Comparison of ENCODE assay signal across 23 mouse cellular contexts in the genomic region with DNA sequence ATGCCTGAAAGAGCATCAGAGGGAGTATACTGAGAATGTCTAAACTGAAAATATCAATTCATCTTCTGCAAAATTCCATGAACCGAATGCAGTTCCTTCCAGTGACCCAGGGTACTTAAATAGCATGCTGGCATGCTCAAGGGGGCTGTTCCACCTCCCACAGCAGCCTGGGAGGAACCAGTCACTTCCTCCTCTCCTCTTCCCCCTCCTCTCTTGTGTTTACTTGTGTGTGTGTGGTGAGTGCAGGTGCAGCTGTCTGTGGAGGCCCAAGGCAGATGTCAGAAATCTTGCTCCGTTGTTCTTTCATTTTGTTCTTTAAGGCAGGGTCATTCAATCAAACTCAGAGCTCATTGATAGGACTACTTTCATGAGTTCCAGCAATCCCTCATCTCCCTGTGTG. TPM values are rescaled to one million over a fixed set of nuclear protein-coding genes. Genes with fewer than 3 reads are reported as not detected.
A peak's percentile ranks its signal among the peaks of the same experiment; 100 is the strongest.
DNase-seq lines count a peak whose midpoint lies in the region; ATAC-seq lines count a peak whose summit lies in the region.
"Had no signal": no experiment of that assay in that cellular context is flagged by ENCODE, and none has a peak within 500 bp of the region (broad histone marks: within the 10 kb centered on the region; RNA-seq: fewer than 3 reads in every experiment).

No protein-coding gene starts in this region.

- DNase-seq in A20 (ENCODE audit: low read depth, low spot score) = peak; percentile 52
- DNase-seq in thymus, adult 18-20 months = peak; percentile 26 to 47
- DNase-seq in thymus, postnatal 10 days (ENCODE audit: low spot score in 2 of 2) = peak; percentile 45 to 57
- peak; percentile 22 to 61 for DNase-seq in thymus, postnatal 36 days
- no peak for DNase-seq in right cerebral cortex, postnatal 4 days
- no peak for DNase-seq in layer of hippocampus, postnatal 36 days
- DNase-seq: adrenal gland, adult 8-10 months; adrenal gland, postnatal 25 days; cerebellum, adult 11-12 months; cerebellum, adult 8-10 months; cerebellum, postnatal 10 days; cerebellum, postnatal 36 days; forebrain, postnatal 0 days; gastrocnemius, adult 2 months; gastrocnemius, postnatal 14 days; heart, adult 18-20 months; heart, postnatal 36 days had no signal

- no peak for ATAC-seq in granulocyte monocyte progenitor cell, adult 5-6 weeks (replicated peaks; ENCODE audit: poor library complexity, severe bottlenecking)
- ATAC-seq: activated CD4-positive, CD25-positive, alpha-beta regulatory T cell, adult 4 months; forebrain, embryonic 14.5 days; forebrain, postnatal 0 days; hindbrain, embryonic 16.5 days had no signal

RNA-seq across cellular contexts. Expression of gene 5430419D17Rik, which starts 5.1 kb away (rescaled TPM):
- total RNA-seq in granulocyte monocyte progenitor cell, adult 5-6 weeks (2014; fragmentation: Nextera tagmentation) = not detected in 2 replicates
- not detected in 2 replicates for total RNA-seq in granulocyte monocyte progenitor cell, adult 5-6 weeks (2017)
- total RNA-seq in layer of hippocampus, postnatal 36 days (2021) = under 1 TPM in 1 of 2 experiments, not detected in 1; 0.05 TPM
- total RNA-seq: adrenal gland, adult 8-10 months; adrenal gland, postnatal 25 days; gastrocnemius, adult 2 months; gastrocnemius, postnatal 14 days; gastrocnemius, postnatal 4 days had no signal

RNA-seq across cellular contexts. Expression of gene 4933402N03Rik, which starts 23.0 kb away (rescaled TPM):
- not detected in 2 replicates for total RNA-seq in granulocyte monocyte progenitor cell, adult 5-6 weeks (2014; fragmentation: Nextera tagmentation)
- not detected in 2 replicates for total RNA-seq in granulocyte monocyte progenitor cell, adult 5-6 weeks (2017)
- total RNA-seq in layer of hippocampus, postnatal 36 days (2021) = not detected
- total RNA-seq: adrenal gland, adult 8-10 months; adrenal gland, postnatal 25 days; ES-E14; forebrain, postnatal 0 days; gastrocnemius, adult 2 months; gastrocnemius, postnatal 14 days; gastrocnemius, postnatal 4 days; heart, adult 18-20 months; heart, postnatal 36 days had no signal

Comparison
In these comparisons a context has a peak if more than half of its experiments do, and no peak if none do; other contexts are left out.
1. DNase-seq: peak in A20 (single experiment), thymus, adult 18-20 months (2 of 2), thymus, postnatal 10 days (2 of 2) and thymus, postnatal 36 days (2 of 2); none in right cerebral cortex, postnatal 4 days (single experiment) and layer of hippocampus, postnatal 36 days (0 of 2).